Mouse (Mus musculus): Measurements from ENCODE around the gene Odf2.
A peak's percentile ranks its signal among the peaks of the same experiment; 100 is the strongest.
"Not testable (repeated sequence)": the region's sequence is repeated elsewhere in the genome, so short reads cannot be mapped to it uniquely, and the experiment has no call there.

Odf2 gene

DNA sequence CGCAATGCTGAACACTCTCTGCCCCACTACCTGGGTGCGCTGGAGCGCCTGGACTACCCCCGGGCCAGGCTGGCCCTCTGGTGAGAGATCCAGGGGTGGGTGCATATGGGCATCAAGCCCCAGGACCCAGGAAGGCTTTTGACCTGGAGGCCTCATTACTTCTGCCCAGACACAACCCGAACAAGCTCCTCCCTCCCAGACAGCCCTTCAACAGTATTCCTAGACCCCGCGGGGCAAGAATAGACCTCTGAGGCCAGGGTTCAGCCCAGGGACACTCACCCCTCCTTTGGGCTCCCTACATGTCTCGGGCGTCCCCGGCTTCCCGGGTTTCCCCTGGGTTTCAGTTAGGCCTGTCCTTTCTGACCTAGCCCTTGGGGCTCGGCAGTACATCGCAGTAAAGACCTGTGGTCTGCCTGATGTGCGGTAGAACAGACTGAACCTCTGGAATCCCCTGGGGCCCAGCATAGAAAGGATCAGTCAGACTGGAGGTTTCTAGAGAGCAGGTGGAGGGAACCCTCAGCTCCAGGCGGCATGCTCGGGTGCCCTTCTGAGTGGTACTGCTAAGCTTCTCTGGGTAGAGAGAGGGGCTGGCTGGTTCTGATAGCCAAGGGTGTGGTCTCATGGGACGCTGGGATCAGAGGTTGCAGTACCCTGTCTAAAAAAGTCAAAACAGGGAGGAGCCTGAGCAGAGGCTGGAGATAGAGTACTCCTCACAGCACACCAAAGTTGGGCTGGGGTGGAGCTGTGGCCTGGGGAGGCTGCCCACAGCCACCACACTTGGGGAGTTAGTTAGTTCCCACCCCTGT, 19.2 kb upstream of the Odf2 start:
- peak in 1 of 2 experiments; percentile 32 for DNase-seq

GRCm38 (mm10) chr2:29872581-29873295, 16.3 kb upstream of the Odf2 start:
- DNase-seq, result no peak

DNA sequence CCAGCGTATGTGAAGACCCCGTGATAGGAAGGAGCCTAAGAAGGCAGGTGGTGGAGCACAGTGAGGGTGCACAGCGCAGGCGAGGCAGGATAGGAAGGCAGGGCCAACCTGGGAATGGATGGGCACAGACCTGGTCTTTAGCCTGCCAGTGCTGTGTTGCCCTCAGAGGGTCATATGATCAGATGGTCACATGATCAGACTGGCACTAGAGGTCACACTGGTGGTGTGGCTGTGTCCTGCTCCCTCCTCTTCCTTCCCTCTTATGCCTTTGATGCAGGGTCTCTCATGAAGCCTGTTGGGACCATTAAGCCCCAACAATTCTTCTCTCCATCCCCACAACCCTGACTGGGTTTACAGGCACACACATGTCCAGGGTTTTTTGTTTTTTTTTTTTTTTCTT, 15.2 kb upstream of the Odf2 start:
- DNase-seq, result no peak

GRCm38 (mm10) chr2:29878061-29878460, 11.0 kb upstream of the Odf2 start:
- no peak for DNase-seq

DNA sequence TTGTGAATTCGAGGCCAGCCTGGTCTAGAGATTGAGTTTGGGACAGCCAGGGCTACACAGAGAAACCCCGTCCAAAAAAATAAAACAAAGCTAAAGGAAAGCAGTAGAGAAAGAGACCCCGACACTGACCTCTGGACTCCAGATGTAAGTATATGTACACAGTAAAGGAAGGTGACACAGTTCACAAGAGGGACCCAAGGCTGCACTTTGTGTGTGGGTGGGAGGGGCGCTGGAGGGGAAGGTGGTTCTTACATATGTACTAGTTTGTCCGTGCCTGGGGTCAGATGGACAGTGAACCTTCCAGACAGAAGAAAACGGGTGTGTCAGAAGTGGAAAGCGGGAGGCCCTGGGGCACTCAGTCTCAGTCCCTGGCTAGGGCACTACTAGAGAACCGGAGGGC, 9.8 kb upstream of the Odf2 start:
- DNase-seq, result no peak

- DNase-seq, result no peak
Observed at GRCm38 (mm10) chr2:29879964-29880830, 8.8 kb upstream of the Odf2 start.

- peak in 1 of 2 experiments; percentile 10 for DNase-seq
Observed at GRCm38 (mm10) chr2:29886659-29887292, 2.2 kb upstream of the Odf2 start.

DNA sequence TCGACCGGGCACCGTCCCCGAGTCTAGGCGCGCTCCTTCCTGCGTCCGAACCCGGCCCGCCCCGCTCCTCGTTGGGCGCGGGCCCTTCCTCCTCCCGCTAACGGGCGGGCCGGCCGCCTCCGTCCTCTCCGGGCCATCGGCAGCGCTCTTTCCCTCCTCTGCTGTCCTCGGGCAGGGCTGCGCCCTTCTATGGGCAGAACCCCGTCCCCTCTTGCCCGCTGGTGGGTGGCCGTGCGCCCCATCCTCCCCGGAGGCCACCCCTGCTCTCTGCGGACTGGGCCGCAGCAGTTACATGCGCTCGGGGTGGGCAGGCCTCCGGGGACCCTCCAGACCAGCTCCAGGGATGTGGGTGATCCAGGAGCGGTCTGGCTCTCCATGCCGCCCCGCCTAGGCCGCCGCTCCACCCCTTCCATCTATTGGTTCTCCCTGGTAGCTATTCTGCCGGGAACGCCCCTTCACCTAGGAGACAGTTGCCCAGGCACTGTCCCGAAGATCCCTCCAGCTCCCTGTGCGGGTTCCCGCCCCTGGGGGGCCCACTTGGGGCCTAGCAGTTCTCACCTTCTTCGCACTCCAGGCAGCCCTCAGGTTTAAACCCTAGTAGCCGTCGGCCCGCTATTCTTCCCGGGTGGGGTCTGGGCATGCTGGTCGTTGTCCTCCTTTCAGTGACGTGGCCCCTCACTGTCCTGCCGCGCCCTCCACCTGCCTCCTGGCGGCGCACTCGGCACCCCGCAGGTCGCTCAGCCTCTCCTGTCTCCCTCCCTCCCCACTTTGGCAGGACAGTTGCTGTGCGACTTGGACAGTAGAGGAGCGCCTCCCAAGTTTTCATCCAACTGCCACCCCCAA, 1.2 kb downstream of the Odf2 start:
- DNase-seq, result peak; percentile 56 to 57

- DNase-seq, result no peak
Observed at GRCm38 (mm10) chr2:29891773-29892172, 2.8 kb downstream of the Odf2 start.

GRCm38 (mm10) chr2:29896071-29896470, 7.0 kb downstream of the Odf2 start:
- DNase-seq, result no peak

GRCm38 (mm10) chr2:29897366-29897765, 8.3 kb downstream of the Odf2 start:
- DNase-seq, result no peak

DNA sequence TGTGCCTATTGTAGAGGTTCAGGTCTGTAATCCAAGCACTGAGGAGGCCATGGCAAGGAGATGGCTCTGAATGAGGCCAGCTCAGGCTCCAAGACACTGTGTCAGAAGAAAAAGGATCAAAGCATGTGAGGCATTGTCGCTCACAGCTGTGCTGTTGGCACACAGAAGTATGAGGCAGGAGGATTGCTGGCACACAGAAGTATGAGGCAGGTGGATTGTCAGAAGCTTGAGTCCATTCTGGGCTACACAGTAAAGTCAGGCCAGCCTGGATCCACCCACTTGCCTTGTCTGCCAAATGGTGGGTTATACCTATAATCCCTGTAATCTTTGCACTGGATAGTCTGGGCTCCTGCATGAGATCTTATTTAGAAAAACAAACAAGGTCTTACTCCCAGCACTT, 9.1 kb downstream of the Odf2 start:
- no peak for DNase-seq

GRCm38 (mm10) chr2:29902194-29902593, 13.2 kb downstream of the Odf2 start:
- no peak for DNase-seq

DNA sequence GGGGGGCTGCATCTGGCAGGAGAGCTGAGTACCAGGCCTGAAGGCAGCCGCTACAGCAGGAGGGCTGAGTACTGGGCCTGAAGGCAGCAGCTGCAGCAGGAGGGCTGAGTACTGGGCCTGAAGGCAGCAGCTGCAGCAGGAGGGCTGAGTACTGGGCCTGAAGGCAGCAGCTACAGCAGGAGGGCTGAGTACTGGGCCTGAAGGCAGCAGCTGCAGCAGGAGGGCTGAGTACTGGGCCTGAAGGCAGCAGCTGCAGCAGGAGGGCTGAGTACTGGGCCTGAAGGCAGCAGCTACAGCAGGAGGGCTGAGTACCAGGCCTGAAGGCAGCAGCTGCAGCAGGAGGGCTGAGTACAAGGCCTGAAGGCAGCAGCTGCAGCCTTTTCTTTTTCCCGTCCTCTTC, 19.1 kb downstream of the Odf2 start:
- not testable (repeated sequence) for DNase-seq

DNA sequence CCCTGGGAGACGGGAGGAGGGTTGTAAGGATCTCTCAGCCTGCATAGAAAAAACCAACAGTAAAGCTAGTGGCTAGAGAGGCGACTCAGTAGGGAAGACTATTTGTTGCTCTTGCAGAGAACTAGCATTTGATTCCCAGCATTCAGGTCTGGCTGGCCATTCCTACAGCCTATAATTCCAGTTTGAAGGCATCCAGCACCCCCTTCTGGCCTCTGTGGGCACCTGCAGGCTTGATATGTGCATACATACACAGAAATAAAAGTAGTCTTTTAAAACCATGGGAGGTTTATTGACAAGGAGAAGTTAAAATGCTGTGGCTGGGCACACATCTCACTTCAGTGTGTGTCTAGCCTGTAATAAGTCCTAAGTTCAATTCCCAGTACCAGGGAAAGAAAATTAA, 21.0 kb downstream of the Odf2 start:
- peak; percentile 17 to 23 for DNase-seq

GRCm38 (mm10) chr2:29917621-29918020, 28.6 kb downstream of the Odf2 start:
- DNase-seq, result no peak

DNA sequence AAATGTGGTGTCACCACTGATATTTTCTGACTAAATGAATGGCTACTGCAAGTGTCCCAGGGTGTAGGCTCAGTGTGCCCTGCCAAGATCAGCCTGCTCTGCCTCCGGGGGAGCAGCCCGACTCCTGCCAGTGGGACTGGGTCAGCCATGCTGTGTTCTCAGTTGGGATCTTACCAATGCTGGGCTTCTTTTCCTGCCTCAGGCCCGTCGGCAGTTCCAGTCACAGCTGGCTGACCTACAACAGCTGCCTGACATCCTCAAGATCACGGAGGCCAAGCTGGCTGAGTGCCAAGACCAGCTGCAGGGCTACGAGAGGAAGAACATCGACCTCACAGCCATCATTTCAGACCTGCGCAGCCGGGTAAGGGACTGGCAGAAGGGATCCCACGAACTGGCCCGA, 33.0 kb downstream of the Odf2 start:
- DNase-seq, result peak in 1 of 2 experiments; percentile 19

- no peak for DNase-seq
Observed at GRCm38 (mm10) chr2:29926542-29926941, 37.5 kb downstream of the Odf2 start.

GRCm38 (mm10) chr2:29930506-29930905, 41.5 kb downstream of the Odf2 start:
- DNase-seq, result no peak

GRCm38 (mm10) chr2:29931194-29931593, 42.2 kb downstream of the Odf2 start:
- no peak for DNase-seq

- DNase-seq, result peak; percentile 99
Observed at GRCm38 (mm10) chr2:29934906-29935599, 46.0 kb downstream of the Odf2 start, which contains the start of gene Gle1. Gene Gle1 (plus strand): TSS chr2:29935426.
